Mouse (Mus musculus) lung, postnatal 10 days (tissue): ENCODE measurements at regions not wholly inside any gene's neighbourhood (a gene's known extent, or its start where the extent isn't known, plus 50 kb on each side); places are given as distances from the start of the nearest gene placed in this dataset.
A peak's percentile ranks its signal among the peaks of the same experiment; 100 is the strongest.
"Not testable (repeated sequence)": the region's sequence is repeated elsewhere in the genome, so short reads cannot be mapped to it uniquely, and the experiment has no call there.

Experiments
- DNase-seq: peaks from one replicate; pipeline ENCODE4 v3.0.0; 2021

GRCm38 (mm10) chr14:86308949-86309543 lies 832.0 kb downstream of the Diaph3 start:
- DNase-seq: peak; percentile 30

- DNase-seq: peak; percentile 80
These were observed 833.2 kb downstream of the Diaph3 start for GRCm38 (mm10) chr14:86307806-86308205.

- DNase-seq: no peak
These were observed 839.4 kb downstream of the Diaph3 start for GRCm38 (mm10) chr14:86301666-86302065.

- no peak for DNase-seq
These were observed 840.2 kb downstream of the Diaph3 start for GRCm38 (mm10) chr14:86300811-86301210.

GRCm38 (mm10) chr14:86297991-86298390 lies 843.0 kb downstream of the Diaph3 start:
- no peak for DNase-seq

GRCm38 (mm10) chr14:86294606-86295005 lies 846.4 kb downstream of the Diaph3 start:
- not testable (repeated sequence) for DNase-seq

- no peak for DNase-seq
These were observed 847.2 kb downstream of the Diaph3 start for GRCm38 (mm10) chr14:86293804-86294203.

GRCm38 (mm10) chr14:86293371-86293770 lies 847.7 kb downstream of the Diaph3 start:
- DNase-seq: peak; percentile 9

- DNase-seq: no peak
These were observed 850.5 kb downstream of the Diaph3 start for GRCm38 (mm10) chr14:86290556-86290955.

- no peak for DNase-seq
These were observed 879.3 kb downstream of the Diaph3 start for GRCm38 (mm10) chr14:86261640-86262230.

- DNase-seq: peak; percentile 2
These were observed 886.8 kb downstream of the Diaph3 start for GRCm38 (mm10) chr14:86254196-86254595.

GRCm38 (mm10) chr14:86251617-86252016 lies 889.4 kb downstream of the Diaph3 start:
- DNase-seq: no peak

- DNase-seq: no peak
These were observed 893.3 kb downstream of the Diaph3 start for GRCm38 (mm10) chr14:86247686-86248085.

- DNase-seq: no peak
These were observed 894.3 kb downstream of the Diaph3 start for GRCm38 (mm10) chr14:86246770-86247169.

- DNase-seq: no peak
These were observed 897.4 kb downstream of the Diaph3 start for GRCm38 (mm10) chr14:86243662-86244061.

GRCm38 (mm10) chr14:86242836-86243235 lies 898.2 kb downstream of the Diaph3 start:
- no peak for DNase-seq

- DNase-seq: no peak
These were observed 901.9 kb downstream of the Diaph3 start for GRCm38 (mm10) chr14:86239090-86239489.

- DNase-seq: no peak
These were observed 907.7 kb downstream of the Diaph3 start for GRCm38 (mm10) chr14:86233305-86233704.

GRCm38 (mm10) chr14:86230609-86231008 lies 910.4 kb downstream of the Diaph3 start:
- no peak for DNase-seq

GRCm38 (mm10) chr14:86229755-86230154 lies 911.3 kb downstream of the Diaph3 start:
- no peak for DNase-seq

GRCm38 (mm10) chr14:86215711-86216110 lies 925.3 kb downstream of the Diaph3 start:
- no peak for DNase-seq

- no peak for DNase-seq
These were observed 929.4 kb downstream of the Diaph3 start for GRCm38 (mm10) chr14:86211654-86212053.

GRCm38 (mm10) chr14:86204582-86204981 lies 936.5 kb downstream of the Diaph3 start:
- no peak for DNase-seq

- DNase-seq: no peak
These were observed 943.2 kb downstream of the Diaph3 start for GRCm38 (mm10) chr14:86197864-86198263.
